Mouse (Mus musculus) spleen, postnatal 10 days (tissue): Measurements from ENCODE around the gene Gde1.

Experiments
- DNase-seq, 2 experiments: peaks; one replicate each; pipeline ENCODE4 v3.0.0; 2021 to 2022; ENCODE audit warnings: low spot score in 2 of 2

The Gde1 gene

DNA sequence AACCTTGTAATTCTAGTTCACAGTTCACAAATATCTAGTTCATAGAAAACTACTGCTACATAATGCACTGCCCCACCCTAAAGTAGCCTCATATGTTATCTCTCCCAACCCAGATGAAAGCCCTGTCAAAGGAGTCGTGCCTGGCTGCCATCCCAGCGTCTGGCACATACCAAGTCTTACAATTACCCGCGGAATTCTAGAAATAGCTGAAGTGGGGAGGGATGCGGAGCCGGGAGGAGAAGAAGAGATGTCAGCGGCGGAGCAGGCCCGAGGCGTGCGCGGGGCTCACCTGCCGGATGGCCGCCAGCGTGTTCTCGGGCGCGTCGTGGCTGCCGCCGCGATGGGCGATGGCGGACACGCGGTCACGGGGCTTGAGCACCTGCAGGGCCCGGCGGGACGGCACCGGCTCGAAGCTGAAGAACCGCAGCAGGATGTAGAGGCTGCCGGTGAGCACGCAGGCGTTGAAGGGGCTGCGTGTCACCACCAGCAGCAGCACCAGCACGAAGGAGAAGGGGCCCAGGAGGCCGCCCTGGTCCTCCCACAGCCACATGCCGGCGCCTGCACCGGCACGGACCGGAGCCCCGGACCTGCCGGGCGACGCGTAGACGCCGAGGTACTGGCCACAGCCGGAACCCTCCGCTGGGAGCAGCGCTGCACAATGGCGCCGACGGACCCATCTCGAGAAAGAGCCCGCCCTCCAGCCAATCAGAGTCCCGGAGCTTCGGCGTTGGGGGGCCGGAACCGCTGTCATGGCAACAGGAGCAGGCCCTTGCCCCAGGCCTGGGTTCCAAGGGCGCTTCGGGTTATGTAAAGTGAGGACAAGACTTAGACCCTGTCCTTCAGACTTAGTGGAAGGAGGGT is at the start of gene Gde1:
TSS of gene Gde1 (minus strand) at position 678 of the 861 bp plus-strand sequence.
- DNase-seq = peak; percentile 83 to 92

DNA sequence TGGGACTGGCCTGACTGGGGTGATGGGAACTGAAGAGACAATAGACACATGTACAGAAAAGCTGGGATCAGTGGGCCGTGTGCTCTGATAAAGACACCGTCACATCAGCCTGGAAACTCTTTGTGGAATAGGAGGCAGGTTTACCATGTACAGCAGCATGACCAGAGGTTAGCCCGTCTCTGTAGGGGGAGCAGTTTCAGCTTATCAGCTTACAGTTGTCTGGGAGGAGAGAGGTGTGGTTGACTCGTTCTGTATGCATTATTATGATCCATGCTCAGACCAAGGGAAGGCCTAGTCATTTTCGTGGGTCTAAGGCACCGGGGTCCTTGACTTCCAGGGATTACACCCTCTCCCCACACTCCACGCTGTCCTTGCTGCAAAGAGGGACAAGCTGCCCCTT is 46.0 kb upstream of the Gde1 start:
- DNase-seq = no peak

DNA sequence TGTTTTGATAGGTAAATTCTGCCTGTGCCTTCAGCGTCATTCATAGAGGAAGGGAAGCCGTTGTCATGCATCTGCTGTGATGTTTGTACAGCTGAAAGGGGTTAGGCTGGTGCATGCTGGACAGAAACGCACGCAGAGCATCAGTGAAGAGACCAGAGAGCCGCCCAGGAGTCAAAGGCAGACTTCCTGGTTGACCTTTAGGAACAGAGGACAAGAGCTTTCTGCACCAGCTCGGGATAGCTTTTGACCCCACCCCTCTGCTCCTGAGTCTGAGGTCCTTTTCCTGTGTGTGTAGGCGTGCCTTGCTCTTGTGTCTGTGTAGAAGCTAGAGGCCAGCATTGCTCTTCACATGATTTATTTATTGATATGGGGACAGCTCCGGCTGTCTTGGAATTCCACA is 44.1 kb upstream of the Gde1 start:
- no peak for DNase-seq

DNA sequence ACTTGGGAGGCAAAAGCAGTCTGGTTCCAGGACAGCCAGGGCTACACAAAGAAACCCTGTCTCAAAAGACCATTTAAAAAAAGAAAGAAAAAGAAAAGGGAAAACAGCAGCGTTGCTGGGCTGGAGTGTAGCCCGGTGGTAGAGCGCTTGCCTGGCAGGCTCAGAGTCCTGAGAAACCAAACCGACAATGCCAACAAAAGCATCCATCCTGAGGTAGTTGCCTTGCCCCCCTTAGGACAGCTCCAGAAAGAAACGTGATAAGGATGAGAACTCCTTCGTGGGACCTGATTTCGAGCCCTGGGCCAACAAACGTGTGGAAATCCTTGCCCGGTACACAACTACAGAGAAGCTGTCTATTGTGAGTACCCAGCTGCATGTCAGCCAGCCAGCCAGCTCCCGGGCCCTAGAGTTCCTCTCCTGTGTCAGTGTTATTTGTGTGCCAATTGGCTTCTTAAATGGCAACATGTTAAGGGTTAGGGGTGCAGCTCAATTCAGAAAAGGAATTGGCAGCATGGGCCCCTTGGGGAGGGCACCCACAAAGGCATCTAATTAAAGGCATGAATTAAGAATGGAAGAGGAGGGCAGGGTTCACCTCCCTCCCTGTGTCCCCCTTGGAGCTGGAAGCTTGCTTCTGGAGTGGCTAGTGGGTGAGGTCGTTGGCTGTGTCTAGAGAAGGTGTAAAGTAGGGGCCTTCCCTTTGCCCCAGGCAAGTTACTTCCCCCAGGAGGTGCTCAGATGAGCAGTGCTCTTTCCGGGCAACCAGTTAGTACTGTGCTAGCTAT is 42.5 kb upstream of the Gde1 start:
- no peak for DNase-seq

DNA sequence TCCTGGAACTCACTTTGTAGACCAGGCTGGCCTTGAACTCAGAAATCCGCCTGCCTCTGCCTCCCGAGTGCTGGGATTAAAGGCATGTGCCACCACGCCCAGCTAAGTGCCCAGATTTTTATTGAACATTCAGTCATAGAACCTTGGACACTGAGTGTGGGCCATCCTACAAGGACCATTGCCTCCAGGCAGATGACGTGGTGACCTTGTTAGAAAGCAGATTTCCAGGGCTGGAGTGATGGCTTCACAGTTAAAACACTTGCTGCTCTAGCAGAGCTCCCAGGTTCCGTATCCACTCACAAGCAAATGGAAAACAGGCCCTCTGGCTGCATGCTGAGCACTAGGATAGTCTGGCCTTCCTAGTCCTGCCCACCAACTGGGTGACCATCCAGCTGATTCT is 39.2 kb upstream of the Gde1 start:
- DNase-seq = no peak

DNA sequence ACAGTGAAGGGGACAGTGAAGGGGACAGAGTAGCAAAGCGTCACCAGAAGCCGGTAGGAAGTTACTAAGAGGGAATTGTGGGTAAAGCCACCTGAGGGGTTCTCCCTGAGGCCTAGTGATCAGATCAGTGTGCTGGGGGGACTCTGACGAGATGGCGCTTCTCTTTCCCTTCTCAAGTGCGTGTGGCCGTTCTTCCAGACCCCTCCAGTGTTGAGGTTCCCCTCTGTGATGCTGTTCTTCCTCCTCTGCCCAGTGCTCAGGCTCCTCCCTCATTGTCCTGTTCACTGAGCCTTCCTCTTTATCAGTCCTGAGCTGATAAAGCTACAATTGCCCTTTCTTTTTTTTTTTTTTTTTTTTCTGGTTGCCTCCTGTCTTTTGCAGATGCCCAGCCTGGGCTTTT is 36.7 kb upstream of the Gde1 start:
- DNase-seq = no peak

DNA sequence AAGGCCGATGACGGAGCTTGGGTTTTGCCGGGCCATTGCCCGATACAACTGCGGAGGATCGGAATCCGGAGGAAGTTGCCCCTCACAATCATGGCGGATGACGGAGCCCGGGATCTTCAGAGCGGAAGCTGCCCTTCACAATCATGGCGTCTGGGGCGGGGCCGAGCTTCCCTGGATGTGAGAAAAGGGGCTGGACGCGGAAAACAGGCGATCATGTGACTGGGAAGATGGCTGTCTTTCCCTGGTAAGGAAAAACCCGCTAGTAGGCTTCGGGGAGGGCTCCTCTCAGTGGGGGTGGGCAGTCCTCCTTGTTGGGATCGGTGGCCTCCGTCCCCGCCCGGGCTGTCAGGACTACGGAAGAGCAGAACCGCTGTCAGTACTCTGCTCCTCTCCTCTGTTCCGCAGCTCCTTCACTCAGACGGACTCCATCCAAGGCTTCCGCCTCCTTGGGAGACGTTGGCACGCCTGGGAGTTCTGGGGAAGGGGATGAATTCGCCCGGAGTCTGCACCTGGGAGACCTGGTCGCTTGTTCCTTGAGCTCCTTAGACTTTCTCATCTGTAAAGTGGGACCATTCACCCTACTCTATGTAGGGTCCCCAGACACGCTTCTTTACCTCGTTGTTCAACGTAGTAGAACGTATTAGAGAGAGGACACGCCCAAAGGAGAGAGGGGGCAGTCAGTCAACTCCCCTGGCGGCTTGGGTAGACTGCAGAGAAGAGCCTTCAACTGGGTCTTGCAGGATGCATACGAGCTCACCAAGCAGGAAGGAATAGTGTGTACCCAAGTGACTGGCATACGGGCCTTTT is 35.2 kb upstream of the Gde1 start:
- DNase-seq = peak; percentile 83 to 96

DNA sequence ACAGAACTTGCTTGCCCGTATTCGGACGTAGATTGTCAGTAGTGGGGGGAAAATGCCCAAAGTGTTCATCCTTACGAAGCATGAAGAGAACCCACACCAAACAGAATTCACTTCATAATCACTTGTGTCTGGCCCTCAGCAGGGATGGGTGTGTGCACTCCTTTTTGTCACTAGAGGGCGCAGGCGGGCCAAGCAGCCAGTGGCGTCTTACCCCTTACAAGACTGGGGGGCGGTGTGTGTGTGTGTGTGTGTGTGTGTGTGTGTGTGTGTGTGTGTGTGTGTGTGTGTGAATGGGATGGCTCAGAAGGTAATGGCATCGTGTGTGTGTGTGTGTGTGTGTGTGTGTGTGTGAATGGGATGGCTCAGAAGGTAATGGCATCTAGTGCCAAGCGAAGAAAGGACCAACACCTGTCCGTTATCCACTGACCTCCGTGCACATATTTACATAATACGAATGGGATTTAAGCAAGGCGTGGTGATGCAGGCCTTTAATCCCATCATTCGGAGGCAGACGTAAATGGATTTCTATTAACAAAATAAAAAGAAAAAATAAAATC is 34.5 kb upstream of the Gde1 start, which contains the start of gene Vps35l:
TSS of gene Vps35l (plus strand) at position 252 of the 557 bp plus-strand sequence.
- peak; percentile 62 to 86 for DNase-seq

DNA sequence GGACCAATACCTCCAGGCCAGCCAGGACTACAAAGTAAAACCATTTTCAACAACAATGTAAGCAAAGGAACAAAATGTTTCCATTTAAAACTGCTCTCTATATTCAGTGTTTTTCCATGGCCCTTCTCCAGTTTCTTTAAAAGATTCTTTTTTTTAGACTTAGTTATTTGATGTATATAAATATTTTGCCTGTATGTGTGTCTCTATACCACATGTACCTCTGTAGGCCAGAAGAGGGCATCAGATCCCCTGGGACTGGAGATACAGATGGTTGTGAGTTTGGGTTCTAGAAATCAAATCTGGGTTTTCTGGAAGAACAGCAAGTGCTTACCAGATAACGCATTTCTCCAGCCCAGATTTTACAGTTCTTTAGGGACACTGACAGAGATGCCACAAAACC is 33.2 kb upstream of the Gde1 start:
- DNase-seq = no peak

DNA sequence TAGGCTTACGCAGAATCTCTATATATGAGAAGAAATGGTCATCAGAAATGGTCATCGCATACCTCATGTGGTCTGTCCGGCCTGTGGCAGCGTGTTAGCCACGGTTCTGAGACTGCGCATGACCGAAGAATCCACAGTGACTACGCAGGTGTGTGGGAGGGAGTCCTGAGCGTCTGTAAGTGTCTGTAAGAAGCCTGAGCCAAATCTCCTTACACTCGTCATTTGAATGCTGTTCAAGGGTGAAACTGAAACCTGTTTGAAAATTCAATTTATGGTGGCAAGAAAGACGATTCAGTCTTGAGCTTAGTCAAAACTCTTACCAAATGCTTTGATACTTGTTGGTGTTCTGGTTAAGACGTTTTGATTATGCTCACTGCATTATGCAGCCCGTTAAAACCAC is 27.6 kb upstream of the Gde1 start:
- DNase-seq = no peak

DNA sequence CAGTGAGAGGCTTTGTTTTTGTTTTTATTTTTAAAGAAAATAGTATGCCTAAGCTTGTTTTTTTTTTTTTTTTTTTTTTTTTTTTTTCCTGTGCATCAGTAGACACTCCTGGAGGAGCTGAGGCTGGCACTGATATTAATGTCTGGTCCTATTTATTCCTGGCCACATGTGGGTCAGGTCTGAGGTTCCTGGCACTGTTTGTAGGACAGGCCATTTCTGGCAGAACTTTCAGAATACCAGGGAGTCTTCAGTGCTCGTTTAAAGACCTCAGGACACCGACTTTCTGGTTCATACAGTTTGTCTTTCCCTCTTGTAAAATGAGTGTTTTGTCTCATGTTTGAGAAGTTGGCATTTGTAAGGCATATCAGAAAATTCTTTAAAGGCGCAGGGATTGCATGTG is 26.2 kb upstream of the Gde1 start:
- DNase-seq = no peak

DNA sequence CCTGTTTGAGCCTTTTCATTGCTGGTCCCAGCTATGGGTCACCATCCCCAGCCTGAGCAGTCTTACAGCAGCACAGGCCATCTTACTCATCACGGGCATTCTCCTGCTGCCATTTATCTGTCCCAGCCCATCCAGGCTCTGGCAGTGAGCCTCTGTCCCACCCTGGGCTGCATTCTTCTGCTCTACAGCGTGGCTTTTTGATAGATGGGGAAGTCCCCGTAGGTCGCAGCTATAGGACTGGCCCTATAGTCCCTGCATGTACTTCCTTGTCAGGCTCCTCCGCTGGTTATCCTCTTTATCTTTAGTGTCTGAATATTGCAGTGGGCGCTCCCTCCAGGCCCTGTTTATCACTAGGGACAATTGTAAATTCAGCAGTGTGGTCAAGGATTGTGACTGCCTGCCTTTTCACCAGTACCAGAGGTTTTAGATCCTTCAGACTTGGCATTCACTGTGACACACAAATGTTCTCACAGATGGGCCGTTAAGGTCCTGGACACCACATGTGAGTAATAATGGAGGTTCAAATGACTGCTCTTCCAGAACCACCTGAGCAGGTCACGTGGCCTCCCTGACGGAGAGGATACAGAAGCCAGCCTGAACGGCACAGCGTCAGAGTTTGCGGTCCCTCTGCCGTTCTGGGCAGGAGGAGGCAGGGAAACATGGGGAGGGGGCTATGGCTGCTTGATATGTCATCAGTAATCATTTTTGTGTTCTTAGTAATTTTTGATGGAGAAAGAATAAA is 23.4 kb upstream of the Gde1 start:
- DNase-seq = no peak

DNA sequence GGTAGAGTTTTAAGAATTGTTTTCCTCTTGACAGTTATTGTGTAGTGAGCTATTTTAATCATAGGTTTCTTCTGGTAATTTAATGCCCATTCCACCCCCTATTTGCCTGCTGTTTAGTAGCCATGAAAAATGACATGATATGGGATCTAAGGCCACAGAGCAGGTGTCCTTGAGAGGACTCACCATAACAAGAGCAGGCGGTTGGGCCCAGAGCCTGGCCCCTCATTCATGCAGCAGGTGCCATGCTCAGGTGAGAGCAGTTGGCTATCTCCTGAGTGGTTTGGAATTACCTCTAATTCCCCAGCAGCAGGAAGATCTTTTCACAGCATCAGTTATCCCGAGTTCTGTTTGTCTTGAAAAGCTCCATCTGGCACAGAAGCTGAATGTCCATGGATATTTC is 19.9 kb upstream of the Gde1 start:
- no peak for DNase-seq

DNA sequence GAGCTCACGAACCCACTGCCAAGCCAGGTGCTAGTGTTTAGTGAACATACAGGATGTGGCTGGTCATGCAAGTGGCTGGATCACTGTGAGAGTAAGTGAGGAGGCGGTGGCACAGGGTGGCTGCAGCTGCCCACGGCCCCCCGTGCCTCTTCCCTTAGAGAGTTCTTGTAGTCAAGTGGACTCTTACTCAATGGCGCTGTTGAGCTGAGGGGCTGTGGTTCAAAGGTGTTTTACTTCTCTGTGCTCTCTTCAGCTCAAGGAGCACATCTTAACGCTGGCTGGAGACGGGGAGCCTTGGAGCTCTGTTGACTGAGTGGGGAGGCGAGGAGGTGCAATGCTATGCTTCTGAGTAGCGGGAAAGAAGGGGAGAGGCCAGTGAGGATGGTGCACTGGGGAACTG is 18.3 kb upstream of the Gde1 start:
- DNase-seq = no peak

DNA sequence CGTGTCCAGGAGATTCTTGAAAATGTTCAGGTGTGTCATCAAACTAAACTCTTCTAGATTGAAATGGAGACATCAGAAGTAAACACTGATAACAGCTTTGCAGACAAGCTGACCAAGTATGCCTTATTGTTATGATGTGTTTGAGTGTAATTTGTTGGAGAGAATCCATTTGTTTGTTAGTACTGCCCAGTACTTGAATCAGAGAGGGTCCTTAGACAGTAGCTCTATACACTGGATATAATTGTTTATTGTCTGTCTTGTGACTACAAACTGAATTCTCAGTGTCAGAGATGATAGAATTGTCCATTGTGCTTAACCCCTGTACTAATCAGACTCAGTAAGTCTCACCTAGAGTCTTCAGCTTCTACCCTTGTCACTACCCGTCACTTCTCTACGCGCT is 12.5 kb upstream of the Gde1 start:
- DNase-seq = no peak

DNA sequence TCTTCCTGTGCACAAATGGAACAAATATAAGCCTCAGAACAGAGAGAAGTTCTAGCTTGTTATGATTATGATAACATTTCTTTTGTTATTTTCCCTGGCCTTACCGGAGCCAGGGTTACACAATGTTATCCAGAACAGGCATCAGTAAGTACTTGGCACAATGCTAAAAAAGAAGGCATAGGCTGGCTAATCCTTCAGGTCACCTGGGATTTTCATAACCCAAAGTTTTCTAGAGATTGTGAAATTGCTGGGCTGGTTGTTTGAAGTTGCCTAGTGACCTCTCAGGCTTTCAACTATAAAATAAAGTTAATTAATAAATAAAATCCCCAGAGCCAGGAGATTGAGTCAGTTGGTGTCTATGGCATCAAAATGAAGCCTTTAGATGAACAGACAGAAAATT is 9.3 kb upstream of the Gde1 start:
- DNase-seq = no peak

DNA sequence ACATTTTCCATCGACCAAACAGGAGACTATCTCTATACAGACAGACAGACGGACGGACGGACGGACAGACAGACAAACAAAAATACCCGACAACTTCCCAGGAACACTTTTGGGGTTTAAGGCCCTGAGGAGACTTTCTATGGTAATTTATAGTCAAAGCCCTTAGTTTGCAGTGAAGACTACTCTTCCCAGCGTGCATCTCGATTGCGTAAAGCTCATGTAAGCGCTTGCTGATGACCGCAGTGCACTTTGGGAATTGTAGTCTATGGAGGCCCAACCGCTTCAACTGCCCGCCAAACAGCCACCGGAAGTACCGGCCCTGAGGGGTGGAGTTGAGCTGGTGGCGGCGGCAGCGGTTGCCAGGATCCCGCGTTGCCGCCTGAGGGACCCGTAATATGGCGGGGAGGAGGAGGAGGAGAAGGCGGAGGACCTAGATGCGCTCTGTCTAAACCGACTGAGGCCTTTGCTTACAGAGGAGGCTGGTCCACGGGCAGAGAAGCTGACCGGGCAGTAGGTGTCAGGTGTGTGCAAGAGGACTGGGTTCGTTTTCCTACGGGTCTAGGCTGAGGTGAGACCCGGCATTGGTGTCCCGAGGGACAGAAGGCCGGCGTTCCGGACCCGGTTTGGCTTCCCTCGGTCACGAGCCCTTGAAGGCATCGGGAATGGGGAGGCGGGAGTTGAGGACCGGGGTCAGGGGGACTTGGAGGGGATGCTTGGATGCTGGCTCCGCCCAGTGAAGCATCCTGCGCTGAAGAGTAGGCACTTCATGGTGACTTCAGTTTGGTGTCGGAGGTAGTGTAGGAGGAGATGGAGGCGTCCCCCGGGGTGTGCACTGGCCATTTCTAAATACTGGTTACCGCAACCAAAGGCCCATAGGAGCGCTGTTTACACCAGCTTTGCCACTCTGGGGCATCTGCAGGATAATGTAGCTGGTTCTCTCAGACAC is 6.9 kb upstream of the Gde1 start, which contains the start of gene Ccp110:
TSS of gene Ccp110 (plus strand) at position 325 of the 946 bp plus-strand sequence.
- peak; percentile 84 to 94 for DNase-seq

DNA sequence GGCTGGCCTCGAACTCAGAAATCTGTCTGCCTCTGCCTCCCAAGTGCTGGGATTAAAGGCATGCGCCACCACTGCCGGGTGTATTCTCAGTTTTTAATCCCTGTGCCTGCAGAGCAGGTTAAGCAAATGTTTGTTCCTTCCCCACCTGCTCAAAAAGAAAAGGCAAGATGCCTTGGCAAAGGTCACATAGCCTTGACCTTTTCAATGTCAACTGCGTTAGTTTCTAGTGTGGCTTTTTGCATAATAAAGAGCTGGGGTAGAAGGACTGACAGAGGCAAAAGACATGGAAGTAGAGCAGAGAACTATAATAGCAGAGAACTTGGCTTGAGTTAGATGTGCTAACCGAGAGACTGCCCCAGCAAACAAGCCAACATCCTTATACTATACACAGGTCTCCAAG is 5.2 kb upstream of the Gde1 start:
- DNase-seq = no peak

DNA sequence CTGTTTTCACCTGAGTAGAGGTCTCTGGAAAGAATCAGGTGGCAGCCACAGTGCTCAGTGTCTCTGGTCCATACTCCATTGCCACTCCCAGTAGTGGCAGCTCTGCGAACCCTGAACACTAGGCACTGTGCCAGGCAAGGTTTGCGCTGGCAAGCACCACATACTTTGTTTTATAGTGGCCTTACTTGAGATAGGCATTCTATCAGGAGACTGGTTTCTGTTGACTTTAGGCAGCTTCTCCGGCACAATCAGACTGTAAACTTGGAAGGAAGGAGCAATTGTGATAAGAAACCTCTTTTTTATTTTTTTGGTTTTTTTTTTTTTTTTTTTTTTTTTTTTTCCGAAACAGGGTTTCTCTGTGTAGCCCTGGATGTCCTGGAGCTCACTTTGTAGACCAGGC is 2.4 kb upstream of the Gde1 start:
- no peak for DNase-seq

DNA sequence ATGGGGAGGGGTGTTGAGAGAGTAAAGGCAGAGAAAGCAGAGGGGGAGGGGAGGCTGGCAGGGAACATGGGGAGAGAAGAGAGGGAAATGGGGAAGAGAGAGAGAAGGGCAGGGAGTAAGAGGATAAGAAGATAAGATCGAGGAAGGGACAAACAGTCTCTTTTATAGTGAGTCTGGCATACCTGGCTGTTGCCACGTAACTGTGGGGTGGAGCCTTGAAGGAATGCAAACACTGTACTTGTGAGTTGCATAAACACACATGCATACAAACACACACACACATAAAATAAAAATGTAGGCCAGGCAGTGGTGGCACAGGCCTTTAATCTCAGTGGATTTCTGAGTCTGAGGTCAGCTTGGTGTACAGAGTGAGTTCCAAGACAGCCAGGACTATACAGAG is 1.6 kb upstream of the Gde1 start:
- no peak for DNase-seq
